Mouse (Mus musculus) inflammation-experienced regulatory T-cells, adult 6 months (primary cell): ENCODE data around the gene Scn3b. TPM values are rescaled to one million over a fixed set of nuclear protein-coding genes. Genes with fewer than 3 reads are reported as not detected.
A peak's percentile ranks its signal among the peaks of the same experiment; 100 is the strongest.

Experiments
- ATAC-seq: one replicate; pipeline ENCODE4 v1.8.0; 2017
- polyA plus RNA-seq, 3 experiments: library from polyadenylated mRNA; unstranded; fragments of 100-300 nt; shearing (Covaris generic); gene quantifications; one replicate each; pipeline ENCODE4 v1.2.1; 2017

Gene Scn3b
- polyA plus RNA-seq, 3 experiments from 2014 or later = not detected

- ATAC-seq = no peak
Measured at GRCm38 (mm10) chr9:40318771-40319170, 49.8 kb downstream of the Scn3b start.

- no peak for ATAC-seq
Measured at GRCm38 (mm10) chr9:40320405-40320804, 51.4 kb downstream of the Scn3b start.

- ATAC-seq = no peak
Measured at GRCm38 (mm10) chr9:40320879-40321667, 52.1 kb downstream of the Scn3b start.

GRCm38 (mm10) chr9:40321668-40322003, 52.6 kb downstream of the Scn3b start:
- no peak for ATAC-seq

GRCm38 (mm10) chr9:40322372-40322771, 53.4 kb downstream of the Scn3b start:
- ATAC-seq = no peak

- no peak for ATAC-seq
Measured at GRCm38 (mm10) chr9:40323171-40323570, 54.2 kb downstream of the Scn3b start.

- ATAC-seq = no peak
Measured at GRCm38 (mm10) chr9:40323773-40324172, 54.8 kb downstream of the Scn3b start.

GRCm38 (mm10) chr9:40324232-40324792, 55.3 kb downstream of the Scn3b start:
- ATAC-seq = no peak

- no peak for ATAC-seq
Measured at GRCm38 (mm10) chr9:40324826-40325225, 55.8 kb downstream of the Scn3b start.

- no peak for ATAC-seq
Measured at GRCm38 (mm10) chr9:40326260-40326915, 57.4 kb downstream of the Scn3b start.

- peak; percentile 65 for ATAC-seq
Measured at GRCm38 (mm10) chr9:40330609-40331382, 61.8 kb downstream of the Scn3b start.

- ATAC-seq = no peak
Measured at GRCm38 (mm10) chr9:40331411-40332286, 62.6 kb downstream of the Scn3b start.

GRCm38 (mm10) chr9:40332326-40332725, 63.3 kb downstream of the Scn3b start:
- no peak for ATAC-seq

GRCm38 (mm10) chr9:40332731-40333648, 64.0 kb downstream of the Scn3b start:
- ATAC-seq = no peak

- peak; percentile 62 for ATAC-seq
Measured at GRCm38 (mm10) chr9:40333649-40334396, 64.8 kb downstream of the Scn3b start.

GRCm38 (mm10) chr9:40334617-40335016, 65.6 kb downstream of the Scn3b start:
- no peak for ATAC-seq

GRCm38 (mm10) chr9:40336701-40337100, 67.7 kb downstream of the Scn3b start:
- ATAC-seq = no peak

- no peak for ATAC-seq
Measured at GRCm38 (mm10) chr9:40337131-40337820, 68.3 kb downstream of the Scn3b start.

- no peak for ATAC-seq
Measured at GRCm38 (mm10) chr9:40339578-40339977, 70.6 kb downstream of the Scn3b start.
